Mouse (Mus musculus) gastrocnemius, adult 8-10 months (tissue): Measurements from ENCODE around the gene Amacr. TPM values are rescaled to one million over a fixed set of nuclear protein-coding genes. Genes with fewer than 3 reads are reported as not detected.

ENCODE experiments used
- total RNA-seq, 4 experiments: library from RNA; stranded (reverse); gene quantifications; 2 replicates each; pipeline ENCODE4 v1.2.4; 2022

Amacr gene
- total RNA-seq, 4 experiments from 2014 or later: 16.4 to 20.0 (median 17.6) TPM

Other genes starting within 250 kb of the Amacr start
- gene C1qtnf3, start 29.4 kb upstream of the Amacr start, total RNA-seq: under 1 TPM in 3 of 4 experiments, not detected in 1; 0.21 to 0.45 (median 0.24) TPM
- not detected for gene Slc45a2, start 19.0 kb downstream of the Amacr start, total RNA-seq
- not detected for gene Rxfp3, start 56.2 kb downstream of the Amacr start, total RNA-seq
- 1 to 10 TPM in 3 of 4 experiments, under 1 TPM in 1; 0.61 to 1.4 (median 1.1) TPM for gene Adamts12, start 83.0 kb downstream of the Amacr start, total RNA-seq